Mouse (Mus musculus): ENCODE results near the gene Gm595. TPM values are rescaled to one million over a fixed set of nuclear protein-coding genes. Genes with fewer than 3 reads are reported as not detected.

The Gm595 gene
- not detected for polyA plus RNA-seq (2014; fragmentation: Illumina TruSeq; extraction: RNeasy Lipid Tissue Mini Kit (QIAGEN cat#74804); ENCODE audit: low read depth, low replicate concordance)

DNA sequence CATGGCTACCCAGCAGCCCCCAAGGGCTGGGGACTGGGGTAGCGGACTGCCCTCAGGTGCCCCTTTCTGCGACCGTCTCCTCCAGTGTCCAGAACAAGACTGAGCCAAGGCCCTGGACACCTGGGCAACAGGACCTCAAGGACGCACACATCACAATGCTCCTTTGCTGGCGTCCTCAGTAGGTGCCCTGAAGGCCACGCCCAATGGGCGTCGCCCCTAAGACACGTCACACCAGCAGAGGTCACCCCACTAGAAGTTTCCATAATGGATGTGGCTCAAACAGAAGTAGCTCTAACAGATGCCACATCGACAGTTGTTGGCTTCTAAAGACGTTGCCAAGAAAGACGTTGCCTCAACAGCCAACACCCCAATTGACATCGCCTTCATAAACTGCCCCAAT lies at the start of gene Gm595:
Gene Gm595, minus strand, starts transcription at position 101 of the 400 bp plus-strand sequence.

Other genes starting within 250 kb of the Gm595 start
- gene Gpr119, start 203.2 kb downstream of the Gm595 start, polyA plus RNA-seq (2014; fragmentation: Illumina TruSeq; extraction: RNeasy Lipid Tissue Mini Kit (QIAGEN cat#74804); ENCODE audit: low read depth, low replicate concordance) = not detected
- gene Rbmx2, start 182.7 kb downstream of the Gm595 start, polyA plus RNA-seq (2014; fragmentation: Illumina TruSeq; extraction: RNeasy Lipid Tissue Mini Kit (QIAGEN cat#74804); ENCODE audit: low read depth, low replicate concordance) = 7.3 TPM